Mouse (Mus musculus) heart, embryonic 12.5 days (tissue): ENCODE data around the gene Gm20479. TPM values are rescaled to one million over a fixed set of nuclear protein-coding genes. Genes with fewer than 3 reads are reported as not detected.
A peak's percentile ranks its signal among the peaks of the same experiment; 100 is the strongest.

Experiments used
- ATAC-seq: fragments of 200-750 bp; cut with Nextera tagmentation; 2 replicates; pipeline ENCODE4 v1.8.0; 2017; ENCODE audit warnings: moderate TSS enrichment, moderate library complexity; ENCODE audit not compliant: insufficient number of reproducible peaks, low FRiP score
- H3K27ac ChIP-seq: fragments of 300-500 bp; sonication (generic); 2 replicates; pipeline ENCODE4 v1.5.1; 2016; ENCODE audit warnings: mild to moderate bottlenecking, moderate library complexity; ENCODE audit not compliant: poor library complexity, severe bottlenecking
- H3K27me3 ChIP-seq: fragments of 300-500 bp; sonication (generic); replicated peaks from 2 replicates; pipeline ENCODE4 v1.6.1; 2016; ENCODE audit warnings: mild to moderate bottlenecking, moderate library complexity
- H3K36me3 ChIP-seq: fragments of 300-500 bp; sonication (generic); 2 replicates; pipeline ENCODE4 v1.6.1; 2016; ENCODE audit warnings: mild to moderate bottlenecking, moderate library complexity
- H3K4me1 ChIP-seq: fragments of 300-500 bp; sonication (generic); replicated peaks from 2 replicates; pipeline ENCODE4 v1.6.1; 2016; ENCODE audit warnings: mild to moderate bottlenecking
- H3K4me2 ChIP-seq: fragments of 300-500 bp; sonication (generic); 2 replicates; pipeline ENCODE4 v1.6.1; 2016; ENCODE audit warnings: mild to moderate bottlenecking, moderate library complexity
- H3K4me3 ChIP-seq: fragments of 300-500 bp; sonication (generic); 2 replicates; pipeline ENCODE4 v1.5.1; 2016; ENCODE audit warnings: mild to moderate bottlenecking
- H3K9ac ChIP-seq: fragments of 300-500 bp; sonication (generic); 2 replicates; pipeline ENCODE4 v1.6.1; 2016; ENCODE audit warnings: mild to moderate bottlenecking, moderate library complexity
- H3K9me3 ChIP-seq: fragments of 300-500 bp; sonication (generic); replicated peaks from 2 replicates; pipeline ENCODE4 v1.6.1; 2016; ENCODE audit warnings: mild to moderate bottlenecking, moderate library complexity
- whole genome bisulfite sequencing: fragments of 180-500 bp; shearing (Covaris S2); methylation state at CpG from one replicate; pipeline ENCODE4 v1.1.7; 2016; 5-methylcytosine and 5-hydroxymethylcytosine counted together
- polyA plus RNA-seq: library from polyadenylated mRNA; unstranded; fragments of >200 nt; fragmentation: Nextera tagmentation; extraction: Ambion mirVana; gene quantifications from 2 replicates; pipeline ENCODE4 v1.2.1, GENCODE M21; 2016

Gene Gm20479
- polyA plus RNA-seq, 1 experiment from 2014 or later, result 1.2 TPM

DNA sequence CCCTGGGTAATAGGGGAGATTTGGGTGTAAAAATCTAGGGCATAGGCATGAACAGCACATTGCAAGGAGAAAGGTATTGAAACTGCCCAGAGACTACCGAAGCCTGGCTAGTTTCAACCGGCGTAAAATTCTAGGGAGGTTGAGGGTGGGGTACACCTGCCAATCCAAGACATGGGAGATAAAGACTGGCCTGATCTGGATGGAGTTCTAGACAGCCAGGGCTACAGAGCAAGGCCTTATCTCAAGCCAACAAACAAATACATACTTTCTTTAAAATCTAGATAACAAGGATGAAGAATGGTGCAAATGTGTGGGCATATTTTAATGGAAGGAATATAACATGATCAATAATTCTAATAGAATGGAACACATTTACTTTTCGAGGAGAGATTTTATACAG lies 2.4 kb downstream of the Gm20479 start:
- Histone ChIP-seq H3K9ac (no peak overlapping the region), H3K27ac (no peak overlapping the region)

DNA sequence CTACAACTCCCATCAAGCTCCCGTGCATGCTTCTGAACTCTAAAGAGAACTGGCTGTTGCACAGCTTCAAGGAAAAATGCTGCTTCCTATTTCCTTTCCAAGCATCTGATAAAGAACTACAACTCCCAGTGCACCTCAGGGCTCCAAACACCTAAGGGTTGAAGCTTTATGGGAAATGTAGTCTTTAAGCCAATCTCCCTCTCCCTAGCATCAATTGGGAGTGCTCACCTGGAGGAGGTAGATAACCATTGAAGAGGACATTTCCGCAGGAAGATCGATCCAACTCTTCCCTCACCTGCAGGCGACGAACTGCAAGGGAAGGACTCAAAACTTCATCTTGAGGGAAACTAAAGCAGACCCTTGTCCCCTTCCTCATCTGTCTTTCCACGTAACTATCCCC lies 3.1 kb downstream of the Gm20479 start:
- Histone ChIP-seq H3K9ac (no peak overlapping the region), H3K9me3 (no peaks in the 10 kb centered on the region), H3K27ac (no peak overlapping the region), H3K4me2 (peak overlapping the region; percentile 90), H3K36me3 (peaks cover 36% of the 10 kb centered on the region), H3K4me1 (peaks cover 24% of the 10 kb centered on the region), H3K27me3 (no peaks in the 10 kb centered on the region), H3K4me3 (peak overlapping the region; percentile 27)
- ATAC-seq, result no peak
- 24% methylated on average over 6 of the region's 6 CpGs for WGBS

More for the DNA sequence above, 2.4 kb downstream of the Gm20479 start:
- Histone ChIP-seq H3K4me1 (peaks cover 24% of the 10 kb centered on the region), H3K9me3 (no peaks in the 10 kb centered on the region), H3K4me3 (peak overlapping the region; percentile 80), H3K27me3 (no peaks in the 10 kb centered on the region), H3K4me2 (peak overlapping the region; percentile 90), H3K36me3 (peaks cover 30% of the 10 kb centered on the region)
- ATAC-seq, result no peak
- 33% methylated on average over 4 of the region's 4 CpGs for WGBS

DNA sequence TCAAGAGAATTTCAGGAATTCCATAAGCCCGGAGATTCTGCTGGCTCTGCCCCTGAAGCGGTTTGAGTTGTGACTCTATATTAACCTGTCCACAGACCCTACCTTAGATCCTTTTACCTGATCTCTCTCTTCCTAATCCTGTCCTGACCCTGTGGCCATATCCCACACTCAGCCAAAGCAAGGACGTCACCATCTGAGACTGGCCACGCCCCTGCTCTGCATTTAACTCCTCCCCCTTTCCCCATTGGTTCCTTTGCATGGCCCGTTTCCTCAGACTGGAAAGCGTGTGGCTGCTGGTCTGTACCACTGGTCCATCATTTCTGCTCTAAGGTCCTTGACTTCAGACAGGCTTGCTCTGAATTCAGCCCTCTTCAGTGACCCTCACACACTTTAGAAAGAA lies 11.8 kb downstream of the Gm20479 start:
- no peaks in the 10 kb centered on the region for H3K4me1 ChIP-seq
- no peak overlapping the region for H3K9ac ChIP-seq
- WGBS, result 20% methylated on average over 6 of the region's 6 CpGs
- peak; percentile 44 for ATAC-seq
- H3K27me3 ChIP-seq, result 0 out of 2 replicates have a peak, but pooled peaks cover 1% of the 10 kb centered on the region
- no peak overlapping the region for H3K4me3 ChIP-seq
- no peaks in the 10 kb centered on the region for H3K9me3 ChIP-seq
- no peak overlapping the region for H3K27ac ChIP-seq
- no peak overlapping the region for H3K4me2 ChIP-seq
- peaks cover 68% of the 10 kb centered on the region for H3K36me3 ChIP-seq

DNA sequence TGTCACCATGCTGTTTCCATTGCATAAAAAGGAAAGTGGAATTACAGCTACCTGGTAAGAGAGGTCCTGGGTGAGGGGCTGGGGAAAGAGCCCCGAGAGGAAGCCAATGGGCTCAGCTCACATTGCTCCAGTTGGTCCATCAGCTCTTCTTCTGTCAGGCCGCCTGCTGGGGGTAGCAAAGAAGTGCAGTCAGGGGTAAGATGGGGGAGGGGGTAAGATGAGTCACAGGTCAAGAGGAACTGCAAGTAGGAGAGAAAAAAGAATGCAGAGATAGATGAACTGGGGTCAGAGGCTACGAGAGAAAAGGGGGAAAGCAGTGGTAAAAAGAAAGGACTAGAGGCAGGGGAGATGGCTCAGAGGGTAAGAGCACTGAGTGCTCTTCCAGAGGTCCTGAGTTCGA lies 14.6 kb downstream of the Gm20479 start:
- H3K9ac ChIP-seq, result no peak overlapping the region
- no peak overlapping the region for H3K4me2 ChIP-seq
- WGBS, result 50% methylated on average over 4 of the region's 4 CpGs
- H3K4me1 ChIP-seq, result peaks cover 3% of the 10 kb centered on the region
- H3K4me3 ChIP-seq, result no peak overlapping the region
- peaks cover 40% of the 10 kb centered on the region for H3K36me3 ChIP-seq
- peaks cover 26% of the 10 kb centered on the region for H3K27me3 ChIP-seq
- H3K27ac ChIP-seq, result no peak overlapping the region
- H3K9me3 ChIP-seq, result no peaks in the 10 kb centered on the region
- no peak for ATAC-seq

DNA sequence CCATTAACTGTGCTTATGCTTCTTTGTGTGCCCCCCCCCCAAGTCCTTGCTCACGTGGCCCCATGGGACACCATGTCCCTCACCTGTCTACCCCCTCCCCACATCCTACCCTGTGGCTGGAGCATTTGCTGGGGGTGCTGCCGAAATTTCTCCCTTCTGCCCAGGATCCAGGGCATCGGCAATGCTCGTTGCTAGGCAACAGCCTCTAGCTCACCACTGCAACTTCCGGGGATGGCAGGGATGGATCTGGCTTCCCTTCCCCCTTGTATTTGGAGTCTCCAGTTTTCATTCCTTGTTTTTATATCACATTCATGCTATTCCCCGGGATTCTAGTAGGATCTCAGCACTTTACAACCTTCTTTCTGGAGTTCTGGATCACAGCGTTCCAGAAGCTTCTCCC lies 17.7 kb downstream of the Gm20479 start:
- no peak for ATAC-seq
- H3K9me3 ChIP-seq, result no peaks in the 10 kb centered on the region
- 42% methylated on average over 7 of the region's 7 CpGs for WGBS
- H3K27me3 ChIP-seq, result peaks cover 49% of the 10 kb centered on the region
- no peak overlapping the region for H3K9ac ChIP-seq
- no peak overlapping the region for H3K27ac ChIP-seq
- no peak overlapping the region for H3K4me3 ChIP-seq
- H3K4me2 ChIP-seq, result no peak overlapping the region
- peaks cover 22% of the 10 kb centered on the region for H3K36me3 ChIP-seq
- peaks cover 18% of the 10 kb centered on the region for H3K4me1 ChIP-seq

DNA sequence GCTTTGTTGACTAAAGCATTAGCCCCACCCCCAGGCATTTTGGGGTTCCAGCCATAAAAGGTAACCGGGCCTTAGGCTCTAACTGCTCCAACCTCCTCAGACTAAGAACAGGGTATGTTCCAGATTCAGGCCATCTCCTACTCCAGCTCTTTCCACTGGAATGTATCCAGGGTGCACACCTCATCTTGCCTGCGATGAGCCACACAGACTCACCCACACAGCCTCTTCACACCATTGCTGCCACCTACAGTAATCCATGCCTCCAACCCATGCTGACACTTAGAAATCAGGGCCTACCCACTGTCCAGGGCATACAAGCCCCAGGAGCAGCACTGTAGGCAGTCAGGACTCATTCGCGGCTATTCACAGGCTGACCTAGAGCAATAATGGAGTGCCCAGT lies 18.1 kb downstream of the Gm20479 start:
- Histone ChIP-seq H3K9ac (no peak overlapping the region), H3K4me1 (peaks cover 22% of the 10 kb centered on the region), H3K27ac (no peak overlapping the region), H3K4me2 (no peak overlapping the region), H3K27me3 (peaks cover 54% of the 10 kb centered on the region), H3K4me3 (no peak overlapping the region), H3K36me3 (peaks cover 18% of the 10 kb centered on the region), H3K9me3 (no peaks in the 10 kb centered on the region)
- 67% methylated on average over 4 of the region's 4 CpGs for WGBS
- no peak for ATAC-seq

DNA sequence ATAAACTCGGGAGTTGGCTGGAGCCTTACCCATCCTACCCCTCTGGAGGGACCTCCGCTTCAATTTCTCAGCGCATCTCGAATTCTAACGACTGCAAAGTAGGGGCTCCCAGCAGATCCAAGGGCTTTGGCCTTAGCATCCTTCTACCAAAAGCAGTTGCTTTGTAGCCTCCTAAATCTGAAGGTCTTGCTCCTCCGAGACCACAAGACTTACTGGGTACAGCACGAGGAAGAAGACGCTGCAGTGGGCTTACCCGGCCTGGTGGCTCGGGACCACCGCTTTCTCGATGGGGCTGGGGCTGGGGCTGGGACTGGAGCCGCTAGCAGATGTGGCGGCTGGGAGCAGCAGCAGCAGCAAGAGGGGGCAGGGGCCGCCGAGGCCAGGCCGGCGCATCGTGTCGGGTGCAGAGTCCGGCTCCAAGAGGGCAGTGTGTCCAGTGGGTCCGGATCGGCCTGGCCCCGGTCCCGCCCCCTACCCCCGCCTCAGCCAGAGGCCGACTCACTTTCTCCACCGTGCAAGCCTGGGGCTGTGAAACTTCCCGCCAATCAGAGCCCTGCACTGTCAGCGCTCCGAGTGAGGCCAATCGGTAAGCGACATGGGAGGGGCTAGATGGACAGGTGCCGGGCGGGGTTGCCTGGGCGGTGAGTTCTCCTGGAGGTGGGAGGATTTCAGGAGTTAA lies 19.9 kb downstream of the Gm20479 start, which contains the start of gene Ltbp4:
Gene Ltbp4 (minus strand): TSS at position 518 of the 679 bp plus-strand sequence.
- Histone ChIP-seq H3K27ac (no peak within 1 kb of the TSS), H3K4me1 (peaks cover 37% of the 10 kb centered on the region), H3K9ac (peak within 1 kb of the TSS; percentile 68), H3K4me2 (peak within 1 kb of the TSS; percentile 90), H3K4me3 (peak within 1 kb of the TSS; percentile 53), H3K27me3 (peaks cover 72% of the 10 kb centered on the region), H3K9me3 (no peaks in the 10 kb centered on the region), H3K36me3 (peaks cover 4% of the 10 kb centered on the region)
- WGBS, result under 1% methylated on average over 36 of the region's 36 CpGs
- peak; percentile 48 for ATAC-seq

DNA sequence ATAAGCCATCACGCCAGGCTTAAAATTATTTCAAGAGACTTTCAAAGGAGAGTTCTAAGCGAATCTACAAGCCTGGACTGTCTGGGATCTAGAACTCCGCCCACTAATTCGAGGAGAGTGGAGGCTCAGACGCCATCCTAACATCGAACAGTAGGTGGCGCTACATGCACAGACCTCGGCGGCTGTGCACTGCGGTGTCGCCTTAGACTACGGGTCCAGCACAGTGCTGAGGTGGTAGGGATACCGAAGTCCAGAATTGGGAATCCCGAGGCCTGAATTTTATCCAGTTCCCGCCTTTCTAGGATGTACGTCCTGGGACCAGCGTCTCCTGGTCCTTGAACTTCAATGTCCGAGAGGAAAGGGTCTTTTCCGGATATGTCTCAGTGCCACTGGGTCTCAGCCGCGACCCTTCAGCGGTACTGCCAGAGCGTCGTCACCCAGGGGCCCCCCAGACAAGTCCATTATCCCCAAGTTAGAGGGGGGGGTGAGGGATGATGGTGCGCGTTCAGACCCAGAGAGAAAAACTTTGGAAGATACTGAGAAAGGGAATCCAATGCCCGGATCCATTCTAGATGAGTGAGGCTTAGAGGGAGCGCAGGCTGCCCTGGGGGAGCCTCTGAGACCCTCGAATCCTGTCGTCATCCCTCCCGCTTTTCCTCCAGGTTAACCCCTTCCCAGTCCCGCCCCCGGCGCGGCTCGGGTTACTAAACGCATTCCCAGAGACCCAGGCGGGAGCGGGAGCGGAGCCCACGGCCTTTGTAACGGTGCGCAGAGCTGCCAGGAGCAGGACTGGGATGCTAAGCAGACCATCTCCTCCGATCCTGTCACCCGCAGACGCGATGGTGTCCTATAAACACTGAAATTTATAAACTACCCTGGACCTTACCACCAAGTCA lies 21.0 kb downstream of the Gm20479 start:
- no peaks in the 10 kb centered on the region for H3K36me3 ChIP-seq
- peaks cover 46% of the 10 kb centered on the region for H3K4me1 ChIP-seq
- under 1% methylated on average over 47 of the region's 47 CpGs for WGBS
- peak overlapping the region; percentile 53 for H3K4me3 ChIP-seq
- no peaks in the 10 kb centered on the region for H3K9me3 ChIP-seq
- peak overlapping the region; percentile 53 for H3K9ac ChIP-seq
- H3K27me3 ChIP-seq, result peaks cover 76% of the 10 kb centered on the region
- peak overlapping the region; percentile 90 for H3K4me2 ChIP-seq
- ATAC-seq, result peak; percentile 74
- peak overlapping the region; percentile 0; the same call in 1 of the 2 replicates for H3K27ac ChIP-seq

DNA sequence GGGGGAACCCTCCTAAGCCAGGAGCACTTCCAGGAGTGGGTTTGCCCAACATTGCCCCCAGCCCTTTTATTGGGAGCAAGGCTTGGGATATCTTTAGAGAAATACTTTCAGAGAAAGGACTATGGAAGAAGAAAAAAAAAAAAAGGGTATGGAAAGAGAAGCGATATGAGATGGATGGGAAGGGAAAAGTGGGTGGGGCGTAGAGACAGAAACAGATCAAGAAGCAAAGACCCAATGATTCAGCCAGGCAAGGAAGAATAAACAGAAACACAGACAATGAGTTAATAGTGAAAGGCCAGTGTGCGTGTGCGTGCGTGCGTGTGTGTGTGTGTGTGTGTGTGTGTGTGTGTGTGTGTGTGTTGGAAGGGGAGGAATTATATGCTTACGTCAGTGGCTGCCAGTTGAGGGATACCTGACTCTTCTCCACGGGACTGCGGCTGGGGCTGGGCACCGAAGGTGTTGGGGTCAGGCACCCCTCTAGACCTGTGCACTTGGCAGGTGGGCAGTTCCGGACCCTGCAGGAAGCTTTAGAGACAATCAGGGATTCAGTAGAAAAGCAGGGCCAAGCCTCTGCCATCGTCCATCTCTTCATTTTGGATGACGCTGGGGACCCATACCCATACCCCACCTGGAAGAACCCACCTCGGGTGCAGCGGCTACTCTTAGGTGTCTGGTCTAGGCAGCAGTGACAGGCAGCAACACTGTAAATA lies 22.1 kb downstream of the Gm20479 start:
- Histone ChIP-seq H3K4me2 (peak overlapping the region; percentile 95), H3K4me3 (peak overlapping the region; percentile 70), H3K27me3 (peaks cover 82% of the 10 kb centered on the region), H3K9ac (0 out of 2 replicates have a peak overlapping the region, but pooled peaks have one; percentile 32), H3K9me3 (no peaks in the 10 kb centered on the region), H3K27ac (peak overlapping the region; percentile 84), H3K36me3 (no peaks in the 10 kb centered on the region), H3K4me1 (peaks cover 56% of the 10 kb centered on the region)
- WGBS, result 42% methylated on average over 15 of the region's 15 CpGs
- no peak for ATAC-seq

DNA sequence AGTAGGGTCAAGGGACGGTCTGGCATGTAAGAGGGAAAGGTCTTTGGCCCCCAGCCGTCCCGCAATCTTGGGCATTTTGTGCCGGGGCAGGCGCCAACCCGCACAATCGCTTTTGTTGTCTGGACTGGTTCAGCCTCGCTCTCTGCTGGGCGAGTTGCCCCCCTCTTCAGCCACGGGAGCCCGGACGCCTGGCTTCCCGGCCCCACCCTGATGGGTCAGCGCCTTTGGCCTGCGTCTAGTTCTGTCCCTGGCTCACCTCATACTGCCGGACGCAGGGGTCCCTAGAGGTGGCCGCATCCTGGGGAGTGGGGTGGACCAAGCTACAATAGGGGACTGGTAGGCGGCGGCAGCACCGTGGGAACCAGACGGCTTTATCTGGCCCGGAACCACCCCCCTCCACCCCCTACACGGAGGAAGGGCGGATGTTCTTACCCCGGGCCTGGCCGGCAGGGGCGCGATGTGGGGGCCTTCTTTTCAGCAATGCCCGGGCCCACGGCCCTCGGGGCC lies 22.8 kb downstream of the Gm20479 start:
- H3K27me3 ChIP-seq, result peaks cover 84% of the 10 kb centered on the region
- no peaks in the 10 kb centered on the region for H3K9me3 ChIP-seq
- H3K4me2 ChIP-seq, result peak overlapping the region; percentile 95
- 0 out of 2 replicates have a peak overlapping the region, but pooled peaks have one; percentile 86 for H3K9ac ChIP-seq
- WGBS, result 1% methylated on average over 32 of the region's 32 CpGs
- ATAC-seq, result 0 out of 2 replicates have a peak, but pooled peaks have one; percentile 16
- H3K4me3 ChIP-seq, result peak overlapping the region; percentile 70
- H3K27ac ChIP-seq, result peak overlapping the region; percentile 84
- no peaks in the 10 kb centered on the region for H3K36me3 ChIP-seq
- H3K4me1 ChIP-seq, result peaks cover 63% of the 10 kb centered on the region
